Mouse (Mus musculus) heart, embryonic 14.5 days (tissue): ENCODE data around the gene Map4k3. TPM values are rescaled to one million over a fixed set of nuclear protein-coding genes. Genes with fewer than 3 reads are reported as not detected.

Experiments used
- ATAC-seq: fragments of 200-750 bp; cut with Nextera tagmentation; 2 replicates; pipeline ENCODE4 v1.8.0; 2017; ENCODE audit warnings: low read depth, moderate TSS enrichment; ENCODE audit not compliant: insufficient number of reproducible peaks, insufficient read depth, low FRiP score
- H3K27ac ChIP-seq, 2 experiments: fragments of 200-500 bp in 1 of 2; fragments of 300-500 bp in 1 of 2; sonication (generic) in 1 of 2; replicated peaks in 1 of 2; 2 replicates each; pipeline ENCODE4 v1.5.1; 2012 to 2014; ENCODE audit warnings: low read depth in 2 of 2, low read length in 2 of 2, control low read depth in 1 of 2, mild to moderate bottlenecking in 1 of 2, mixed read lengths in 1 of 2; ENCODE audit not compliant: control insufficient read depth in 1 of 2, insufficient read depth in 1 of 2
- H3K27me3 ChIP-seq: fragments of 300-500 bp; sonication (generic); 2 replicates; pipeline ENCODE4 v1.6.1; 2014; ENCODE audit warnings: mild to moderate bottlenecking, low read length, control low read depth; ENCODE audit not compliant: control insufficient read depth, insufficient read depth
- H3K36me3 ChIP-seq: fragments of 300-500 bp; sonication (generic); 2 replicates; pipeline ENCODE4 v1.6.1; 2014; ENCODE audit warnings: mild to moderate bottlenecking, control low read depth, low read length, mixed read lengths; ENCODE audit not compliant: control insufficient read depth, insufficient read depth
- H3K4me1 ChIP-seq, 2 experiments: fragments of 200-500 bp in 1 of 2; fragments of 300-500 bp in 1 of 2; sonication (generic) in 1 of 2; 2 replicates each; pipeline ENCODE4 v1.6.1; 2012 to 2014; ENCODE audit warnings: low read length in 2 of 2, control low read depth in 1 of 2, mixed read lengths in 1 of 2; ENCODE audit not compliant: control insufficient read depth in 2 of 2, insufficient read depth in 2 of 2
- H3K4me2 ChIP-seq: fragments of 300-500 bp; sonication (generic); 2 replicates; pipeline ENCODE4 v1.6.1; 2014; ENCODE audit warnings: mild to moderate bottlenecking, low read length
- H3K4me3 ChIP-seq, 2 experiments: fragments of 200-500 bp in 1 of 2; fragments of 300-500 bp in 1 of 2; sonication (generic) in 1 of 2; 2 replicates each; pipeline ENCODE4 v1.5.1; 2012 to 2014; ENCODE audit warnings: low read length in 2 of 2, mild to moderate bottlenecking in 2 of 2, control low read depth in 1 of 2, low read depth in 1 of 2, moderate library complexity in 1 of 2; ENCODE audit not compliant: control insufficient read depth in 1 of 2, insufficient read depth in 1 of 2
- H3K9ac ChIP-seq: fragments of 300-500 bp; sonication (generic); 2 replicates; pipeline ENCODE4 v1.6.1; 2014; ENCODE audit warnings: mild to moderate bottlenecking, low read length
- H3K9me3 ChIP-seq: fragments of 300-500 bp; sonication (generic); 2 replicates; pipeline ENCODE4 v1.6.1; 2016; ENCODE audit warnings: low read length, control low read depth; ENCODE audit not compliant: control insufficient read depth
- WGBS: fragments of 180-500 bp; shearing (Covaris S2); extraction: QIAGEN DNeasy Blood & Tissue Kit; methylation state at CpG from one replicate; pipeline ENCODE4 v1.1.7; 2014; 5-methylcytosine and 5-hydroxymethylcytosine counted together
- polyA plus RNA-seq: library from polyadenylated mRNA; unstranded; fragments of >200 nt; fragmentation: Nextera tagmentation; extraction: Ambion mirVana; gene quantifications from 2 replicates; pipeline ENCODE4 v1.2.1, GENCODE M21; 2014

Gene Map4k3
- polyA plus RNA-seq, 1 experiment from 2014 or later: 29.1 TPM

GRCm38 (mm10) chr17:80713588-80713987 is 14.7 kb downstream of the Map4k3 start:
- H3K9me3 ChIP-seq: no peaks in the 10 kb centered on the region
- H3K4me3 ChIP-seq: no peak overlapping the region
- H3K27me3 ChIP-seq: no peaks in the 10 kb centered on the region
- no peak overlapping the region for H3K9ac ChIP-seq
- H3K27ac ChIP-seq: no peak overlapping the region
- no peaks in the 10 kb centered on the region for H3K36me3 ChIP-seq
- WGBS: 91% methylated on average over 5 of the region's 5 CpGs
- ATAC-seq: no peak
- peaks cover 23 to 36% of the 10 kb centered on the region in 2 experiments for H3K4me1 ChIP-seq
- no peak overlapping the region for H3K4me2 ChIP-seq

GRCm38 (mm10) chr17:80709921-80710838 is 18.1 kb downstream of the Map4k3 start:
- Histone ChIP-seq H3K36me3 (no peaks in the 10 kb centered on the region), H3K27ac (peak overlapping the region; percentile 51 to 78), H3K4me3 (0 out of 4 replicates have a peak overlapping the region, but pooled peaks have one; percentile 1 to 15), H3K4me1 (peaks cover 24 to 61% of the 10 kb centered on the region in 2 experiments), H3K9ac (peak overlapping the region; percentile 66; the same call in 1 of the 2 replicates), H3K9me3 (no peaks in the 10 kb centered on the region), H3K27me3 (no peaks in the 10 kb centered on the region), H3K4me2 (peak overlapping the region; percentile 61)
- WGBS: 12% methylated on average over 24 of the region's 24 CpGs
- ATAC-seq: no peak

- Histone ChIP-seq H3K4me1 (peaks cover 29 to 66% of the 10 kb centered on the region in 2 experiments), H3K36me3 (no peaks in the 10 kb centered on the region), H3K9me3 (no peaks in the 10 kb centered on the region), H3K4me3 (no peak overlapping the region), H3K9ac (peak overlapping the region; percentile 21; the same call in 1 of the 2 replicates), H3K27ac (peak overlapping the region; percentile 16 to 48; a peak in 2 of 4 replicates), H3K4me2 (0 out of 2 replicates have a peak overlapping the region, but pooled peaks have one; percentile 1), H3K27me3 (no peaks in the 10 kb centered on the region)
- 60% methylated on average over 6 of the region's 6 CpGs for WGBS
- ATAC-seq: no peak
These were observed 19.5 kb downstream of the Map4k3 start for GRCm38 (mm10) chr17:80708803-80709202.

GRCm38 (mm10) chr17:80707176-80707575 is 21.1 kb downstream of the Map4k3 start:
- Histone ChIP-seq H3K4me3 (no peak overlapping the region), H3K36me3 (no peaks in the 10 kb centered on the region), H3K4me2 (no peak overlapping the region), H3K4me1 (peaks cover 29 to 64% of the 10 kb centered on the region in 2 experiments), H3K9ac (no peak overlapping the region), H3K9me3 (no peaks in the 10 kb centered on the region), H3K27me3 (no peaks in the 10 kb centered on the region), H3K27ac (no peak overlapping the region)
- 41% methylated on average over 4 of the region's 4 CpGs for WGBS
- no peak for ATAC-seq

GRCm38 (mm10) chr17:80706608-80707007 is 21.7 kb downstream of the Map4k3 start:
- Histone ChIP-seq H3K9ac (no peak overlapping the region), H3K4me1 (peaks cover 27 to 64% of the 10 kb centered on the region in 2 experiments), H3K4me2 (no peak overlapping the region), H3K27ac (no peak overlapping the region), H3K36me3 (no peaks in the 10 kb centered on the region), H3K27me3 (no peaks in the 10 kb centered on the region), H3K4me3 (no peak overlapping the region), H3K9me3 (no peaks in the 10 kb centered on the region)
- 65% methylated on average over 6 of the region's 6 CpGs for WGBS
- no peak for ATAC-seq

GRCm38 (mm10) chr17:80701687-80702086 is 26.6 kb downstream of the Map4k3 start:
- ATAC-seq: no peak
- Histone ChIP-seq H3K36me3 (no peaks in the 10 kb centered on the region), H3K4me3 (no peak overlapping the region), H3K27ac (no peak overlapping the region), H3K27me3 (no peaks in the 10 kb centered on the region), H3K9ac (no peak overlapping the region), H3K4me1 (peaks cover 22 to 43% of the 10 kb centered on the region in 2 experiments), H3K4me2 (no peak overlapping the region), H3K9me3 (no peaks in the 10 kb centered on the region)
- 64% methylated on average over 5 of the region's 5 CpGs for WGBS

GRCm38 (mm10) chr17:80698930-80699329 is 29.4 kb downstream of the Map4k3 start:
- WGBS: 61% methylated on average over 7 of the region's 7 CpGs
- H3K9me3 ChIP-seq: no peaks in the 10 kb centered on the region
- no peak overlapping the region for H3K4me3 ChIP-seq
- ATAC-seq: no peak
- no peak overlapping the region for H3K4me2 ChIP-seq
- no peaks in the 10 kb centered on the region for H3K36me3 ChIP-seq
- no peak overlapping the region for H3K27ac ChIP-seq
- peaks cover 23 to 53% of the 10 kb centered on the region in 2 experiments for H3K4me1 ChIP-seq
- no peaks in the 10 kb centered on the region for H3K27me3 ChIP-seq
- no peak overlapping the region for H3K9ac ChIP-seq
